Mouse (Mus musculus) cerebellum, adult 2 months (tissue): Measurements from ENCODE around the gene Gng2.

Source experiments
- CTCF ChIP-seq: fragments of 200-500 bp; IDR thresholded peaks from 2 replicates; pipeline ENCODE4 v1.5.1; 2011; ENCODE audit warnings: low read depth, mild to moderate bottlenecking, control low read depth, low read length, moderate library complexity, borderline replicate concordance; ENCODE audit not compliant: insufficient read depth
- POLR2A ChIP-seq: fragments of 200-500 bp; IDR thresholded peaks from 2 replicates; pipeline ENCODE4 v1.6.1; 2011; ENCODE audit warnings: low read length, control low read depth, borderline replicate concordance; ENCODE audit not compliant: insufficient read depth

- TF ChIP-seq POLR2A (no peak), CTCF (no peak)
These were observed 13.4 kb downstream of the Gng2 start for GRCm38 (mm10) chr14:19963961-19964505.
